Mouse (Mus musculus): ENCODE data around the gene Actr10. TPM values are rescaled to one million over a fixed set of nuclear protein-coding genes. Genes with fewer than 3 reads are reported as not detected.

Gene Actr10
- total RNA-seq, 2 experiments from 2014 or later = 165 to 176 TPM

Other genes starting within 250 kb of the Actr10 start
- 10 to 100 TPM; 40.0 to 42.1 TPM for gene Frmd6, start 112.3 kb upstream of the Actr10 start, total RNA-seq (2021)
- 100 to 1,000 TPM; 257 to 261 TPM for gene Psma3, start 36.8 kb downstream of the Actr10 start, total RNA-seq (2021)
- 10 to 100 TPM; 13.0 to 13.4 TPM for gene Arid4a, start 78.1 kb downstream of the Actr10 start, total RNA-seq (2021)
- gene Tomm20l, start 173.6 kb downstream of the Actr10 start, total RNA-seq (2021) = 1 to 10 TPM in 1 of 2 experiments, under 1 TPM in 1; 0.65 to 1.5 TPM
- 10 to 100 TPM; 50.0 to 51.3 TPM for gene Timm9, start 198.8 kb downstream of the Actr10 start, total RNA-seq (2021)
- gene 2700049A03Rik, start 199.0 kb downstream of the Actr10 start, total RNA-seq (2021) = 1 to 10 TPM; 6.4 to 6.7 TPM

Data from heart, postnatal 4 days (tissue).